Mouse (Mus musculus) spleen, adult 2 months (tissue): ENCODE data around the gene Snai3. TPM values are rescaled to one million over a fixed set of nuclear protein-coding genes. Genes with fewer than 3 reads are reported as not detected.

ENCODE experiments used
- DNase-seq, 2 experiments: peaks; one replicate each; pipeline versions ENCODE4 v3.0.0 to v3.0.0-alpha.2; 2012 to 2021; ENCODE audit warnings: low spot score in 2 of 2, low read depth in 1 of 2
- H3K27ac ChIP-seq: fragments of 200-500 bp; 2 replicates; pipeline ENCODE4 v1.5.1; 2012; ENCODE audit warnings: low read length, inconsistent platforms; ENCODE audit not compliant: insufficient read depth
- H3K27me3 ChIP-seq: fragments of 200-500 bp; 2 replicates; pipeline ENCODE4 v1.6.1; 2012; ENCODE audit warnings: mild to moderate bottlenecking, moderate library complexity, low read length, inconsistent platforms; ENCODE audit not compliant: control insufficient read depth, insufficient read depth
- H3K36me3 ChIP-seq: fragments of 200-500 bp; 2 replicates; pipeline ENCODE4 v1.6.1; 2012; ENCODE audit warnings: mild to moderate bottlenecking, low read length, inconsistent platforms; ENCODE audit not compliant: control insufficient read depth, insufficient read depth
- H3K4me1 ChIP-seq: fragments of 200-500 bp; 2 replicates; pipeline ENCODE4 v1.6.1; 2011; ENCODE audit warnings: inconsistent platforms; ENCODE audit not compliant: control insufficient read depth, insufficient read depth, insufficient read length
- H3K4me3 ChIP-seq: fragments of 200-500 bp; 2 replicates; pipeline ENCODE4 v1.5.1; 2011; ENCODE audit warnings: mild to moderate bottlenecking, inconsistent platforms; ENCODE audit not compliant: insufficient read depth, insufficient read length; ENCODE audit errors: extremely low read depth
- CTCF ChIP-seq: fragments of 200-500 bp; IDR thresholded peaks from 2 replicates; pipeline ENCODE4 v1.5.1; 2011; ENCODE audit warnings: mild to moderate bottlenecking, inconsistent platforms; ENCODE audit not compliant: insufficient read depth, insufficient read length, insufficient replicate concordance; ENCODE audit errors: extremely low read depth
- POLR2A ChIP-seq: fragments of 200-500 bp; IDR thresholded peaks from 2 replicates; pipeline ENCODE4 v1.6.1; 2011; ENCODE audit warnings: low read depth, low read length, inconsistent platforms
- WGBS: fragments of 180-500 bp; shearing (Covaris S2); methylation state at CpG from one replicate; pipeline ENCODE4 v1.1.7; 2018; 5-methylcytosine and 5-hydroxymethylcytosine counted together
- polyA plus RNA-seq: library from polyadenylated mRNA; depleted of rRNA; stranded (reverse); fragments of >200 nt; gene quantifications from 2 replicates; pipeline ENCODE4 v1.2.3, GENCODE M21; 2012

The Snai3 gene
- polyA plus RNA-seq, 1 experiment = 3.9 TPM

GRCm38 (mm10) chr8:122469965-122470364, 9.4 kb upstream of the Snai3 start:
- Histone ChIP-seq H3K4me3 (peak overlapping the region; percentile 22; the same call in 1 of the 2 replicates), H3K36me3 (peaks cover 25% of the 10 kb centered on the region), H3K4me1 (peaks cover 18% of the 10 kb centered on the region; the same call in 1 of the 2 replicates), H3K27ac (peak overlapping the region; percentile 27), H3K27me3 (no peaks in the 10 kb centered on the region)
- 49% methylated on average over 10 of the region's 10 CpGs for WGBS
- TF ChIP-seq POLR2A = no peak
- TF ChIP-seq CTCF = no peak
- DNase-seq = no peak

- H3K4me1 ChIP-seq = peaks cover 15% of the 10 kb centered on the region; the same call in 1 of the 2 replicates
These were observed 8.9 kb upstream of the Snai3 start for GRCm38 (mm10) chr8:122469407-122469806.

GRCm38 (mm10) chr8:122467816-122468215, 7.3 kb upstream of the Snai3 start:
- no peak overlapping the region for H3K27ac ChIP-seq
- no peak for DNase-seq
- no peaks in the 10 kb centered on the region for H3K27me3 ChIP-seq
- WGBS = 63% methylated on average over 13 of the region's 13 CpGs
- H3K36me3 ChIP-seq = peaks cover 25% of the 10 kb centered on the region
- no peak overlapping the region for H3K4me3 ChIP-seq
- no peak for TF ChIP-seq POLR2A
- no peak for TF ChIP-seq CTCF
- H3K4me1 ChIP-seq = peaks cover 16% of the 10 kb centered on the region; the same call in 1 of the 2 replicates

More at GRCm38 (mm10) chr8:122469407-122469806, 8.9 kb upstream of the Snai3 start:
- H3K36me3 ChIP-seq = peaks cover 25% of the 10 kb centered on the region
- no peaks in the 10 kb centered on the region for H3K27me3 ChIP-seq
- TF ChIP-seq POLR2A (no peak), CTCF (no peak)
- WGBS = 78% methylated on average over 6 of the region's 6 CpGs
- no peak for DNase-seq
- no peak overlapping the region for H3K4me3 ChIP-seq
- H3K27ac ChIP-seq = peak overlapping the region; percentile 13; the same call in 1 of the 2 replicates

GRCm38 (mm10) chr8:122464985-122465384, 4.5 kb upstream of the Snai3 start:
- H3K27me3 ChIP-seq = no peaks in the 10 kb centered on the region
- H3K4me3 ChIP-seq = no peak overlapping the region
- DNase-seq = no peak
- TF ChIP-seq POLR2A = no peak
- no peak for TF ChIP-seq CTCF
- H3K36me3 ChIP-seq = peaks cover 24% of the 10 kb centered on the region
- H3K4me1 ChIP-seq = peaks cover 22% of the 10 kb centered on the region
- WGBS = 63% methylated on average over 7 of the region's 7 CpGs
- H3K27ac ChIP-seq = no peak overlapping the region

- 24% methylated on average over 12 of the region's 12 CpGs for WGBS
- Histone ChIP-seq H3K36me3 (peaks cover 24% of the 10 kb centered on the region), H3K27me3 (no peaks in the 10 kb centered on the region), H3K4me1 (peaks cover 23% of the 10 kb centered on the region), H3K4me3 (no peak overlapping the region), H3K27ac (peak overlapping the region; percentile 16; the same call in 1 of the 2 replicates)
- TF ChIP-seq POLR2A (no peak), CTCF (no peak)
- no peak for DNase-seq
These were observed 3.4 kb upstream of the Snai3 start for GRCm38 (mm10) chr8:122463651-122464640.

- TF ChIP-seq CTCF = no peak
- TF ChIP-seq POLR2A = no peak
- Histone ChIP-seq H3K36me3 (peaks cover 15% of the 10 kb centered on the region), H3K27ac (no peak overlapping the region), H3K27me3 (no peaks in the 10 kb centered on the region), H3K4me3 (no peak overlapping the region), H3K4me1 (peaks cover 23% of the 10 kb centered on the region)
- DNase-seq = no peak
- 87% methylated on average over 8 of the region's 8 CpGs for WGBS
These were observed 2.0 kb upstream of the Snai3 start for GRCm38 (mm10) chr8:122462510-122462909.
